Mouse (Mus musculus): Measurements from ENCODE around the gene Etv6. TPM values are rescaled to one million over a fixed set of nuclear protein-coding genes. Genes with fewer than 3 reads are reported as not detected.

The Etv6 gene
- polyA plus RNA-seq, 1 experiment from 2014 or later = 16.5 TPM

- Histone ChIP-seq H3K27me3 (replicated peaks; ENCODE audit: control insufficient read depth, insufficient read depth, low read length) (no peaks in the 10 kb centered on the region), H3K9me3 (ENCODE audit: control insufficient read depth, low read length) (no peaks in the 10 kb centered on the region), H3K4me3 (ENCODE audit: low read depth, low read length) (peak overlapping the region; percentile 91; the same call in 1 of the 2 replicates), H3K36me3 (ENCODE audit: control insufficient read depth, insufficient read depth, low read length) (no peaks in the 10 kb centered on the region), H3K27ac (ENCODE audit: low read depth) (no peak overlapping the region), H3K4me2 (ENCODE audit: low read length) (peak overlapping the region; percentile 80), H3K4me1 (replicated peaks; ENCODE audit: control insufficient read depth, insufficient read depth, low read length) (peaks cover 61% of the 10 kb centered on the region), H3K9ac (ENCODE audit: low read length) (no peak overlapping the region)
- DNase-seq (ENCODE audit: low spot score) = no peak
- ATAC-seq (replicated peaks; ENCODE audit: low FRiP score, low TSS enrichment, low read depth) = no peak
- WGBS = 12% methylated on average over 6 of the region's 6 CpGs
Observed at GRCm38 (mm10) chr6:134038881-134039280, 3.4 kb downstream of the Etv6 start.

DNA sequence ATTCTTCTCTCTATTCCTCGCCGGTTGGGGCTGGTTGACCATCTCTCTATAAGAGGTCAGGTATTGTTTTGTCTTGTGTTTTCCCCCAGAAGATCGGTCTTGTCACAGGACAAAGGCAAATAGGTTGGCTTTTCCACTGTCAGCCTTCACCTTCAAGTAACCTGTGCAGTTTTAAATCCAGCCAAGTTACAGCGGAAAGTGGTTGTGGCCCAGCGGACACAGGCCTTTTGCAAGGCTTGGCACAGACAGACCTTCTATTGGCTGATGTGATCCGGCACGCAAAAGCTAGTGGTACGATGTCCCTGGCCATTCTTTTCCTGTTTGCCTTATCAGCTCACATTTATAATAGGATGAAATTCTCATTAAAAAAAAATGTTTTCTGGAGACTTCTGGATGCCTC, 3.9 kb downstream of the Etv6 start:
- peak overlapping the region; percentile 80 for H3K4me2 ChIP-seq (ENCODE audit: low read length)
- no peak for DNase-seq (ENCODE audit: low spot score)
- H3K9ac ChIP-seq (ENCODE audit: low read length) = no peak overlapping the region
- H3K27ac ChIP-seq (ENCODE audit: low read depth) = no peak overlapping the region
- H3K27me3 ChIP-seq (replicated peaks; ENCODE audit: control insufficient read depth, insufficient read depth, low read length) = no peaks in the 10 kb centered on the region
- no peak overlapping the region for H3K4me3 ChIP-seq (ENCODE audit: low read depth, low read length)
- no peaks in the 10 kb centered on the region for H3K36me3 ChIP-seq (ENCODE audit: control insufficient read depth, insufficient read depth, low read length)
- peaks cover 64% of the 10 kb centered on the region for H3K4me1 ChIP-seq (replicated peaks; ENCODE audit: control insufficient read depth, insufficient read depth, low read length)
- no peak for ATAC-seq (replicated peaks; ENCODE audit: low FRiP score, low TSS enrichment, low read depth)
- H3K9me3 ChIP-seq (ENCODE audit: control insufficient read depth, low read length) = no peaks in the 10 kb centered on the region
- WGBS = 66% methylated on average over 8 of the region's 8 CpGs

DNA sequence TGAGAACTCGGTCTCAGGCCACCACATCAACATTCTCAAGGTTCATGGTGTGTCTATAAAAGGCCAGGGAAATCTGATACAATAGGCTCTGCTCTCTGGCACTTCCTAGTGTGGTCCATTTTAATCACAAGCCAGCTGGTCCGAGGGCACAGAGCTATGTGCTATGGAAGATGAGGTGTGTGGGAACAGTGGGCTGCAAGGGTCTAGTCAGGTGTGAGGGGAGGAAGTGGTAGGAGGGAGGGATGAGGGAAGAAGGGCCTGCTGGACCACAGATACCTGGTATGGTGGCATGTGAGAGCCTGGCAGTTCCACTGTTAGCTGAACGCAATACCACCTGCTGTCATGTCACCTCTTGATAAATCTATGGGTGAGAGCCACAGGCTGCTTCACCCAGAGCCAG, 4.8 kb downstream of the Etv6 start:
- Histone ChIP-seq H3K27ac (ENCODE audit: low read depth) (no peak overlapping the region), H3K4me1 (replicated peaks; ENCODE audit: control insufficient read depth, insufficient read depth, low read length) (peaks cover 67% of the 10 kb centered on the region), H3K9me3 (ENCODE audit: control insufficient read depth, low read length) (no peaks in the 10 kb centered on the region), H3K4me2 (ENCODE audit: low read length) (no peak overlapping the region), H3K36me3 (ENCODE audit: control insufficient read depth, insufficient read depth, low read length) (no peaks in the 10 kb centered on the region), H3K4me3 (ENCODE audit: low read depth, low read length) (no peak overlapping the region), H3K9ac (ENCODE audit: low read length) (no peak overlapping the region), H3K27me3 (replicated peaks; ENCODE audit: control insufficient read depth, insufficient read depth, low read length) (no peaks in the 10 kb centered on the region)
- ATAC-seq (replicated peaks; ENCODE audit: low FRiP score, low TSS enrichment, low read depth) = no peak
- 58% methylated on average over 3 of the region's 3 CpGs for WGBS
- DNase-seq (ENCODE audit: low spot score) = no peak

- Histone ChIP-seq H3K9ac (ENCODE audit: low read length) (no peak overlapping the region), H3K9me3 (ENCODE audit: control insufficient read depth, low read length) (no peaks in the 10 kb centered on the region), H3K4me2 (ENCODE audit: low read length) (no peak overlapping the region), H3K36me3 (ENCODE audit: control insufficient read depth, insufficient read depth, low read length) (no peaks in the 10 kb centered on the region), H3K27me3 (replicated peaks; ENCODE audit: control insufficient read depth, insufficient read depth, low read length) (no peaks in the 10 kb centered on the region), H3K4me3 (ENCODE audit: low read depth, low read length) (no peak overlapping the region), H3K4me1 (replicated peaks; ENCODE audit: control insufficient read depth, insufficient read depth, low read length) (peaks cover 71% of the 10 kb centered on the region), H3K27ac (ENCODE audit: low read depth) (no peak overlapping the region)
- ATAC-seq (replicated peaks; ENCODE audit: low FRiP score, low TSS enrichment, low read depth) (no peak), DNase-seq (ENCODE audit: low spot score) (no peak)
- 58% methylated on average over 7 of the region's 7 CpGs for WGBS
Observed at GRCm38 (mm10) chr6:134041286-134041685, 5.8 kb downstream of the Etv6 start.

DNA sequence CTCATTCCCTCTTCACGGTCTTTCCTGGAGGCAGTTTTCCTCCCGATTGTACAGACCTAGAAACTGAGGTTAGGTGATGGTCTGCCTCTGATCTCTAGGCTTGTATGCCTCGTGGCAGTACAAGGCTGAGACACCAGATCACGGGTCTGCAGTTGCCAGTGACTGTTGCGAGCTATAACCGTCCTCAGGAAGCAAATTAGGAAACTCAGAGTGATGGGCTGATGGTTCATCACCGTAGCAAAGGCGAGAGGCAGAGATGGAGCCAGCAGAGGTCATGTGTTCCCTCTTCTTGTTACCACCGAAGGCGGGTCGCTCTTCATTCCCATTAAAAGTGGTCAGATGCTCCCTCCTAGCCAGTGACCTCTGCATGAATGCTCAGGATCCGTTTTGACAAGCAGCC, 6.4 kb downstream of the Etv6 start:
- H3K4me3 ChIP-seq (ENCODE audit: low read depth, low read length) = no peak overlapping the region
- H3K4me2 ChIP-seq (ENCODE audit: low read length) = no peak overlapping the region
- H3K9me3 ChIP-seq (ENCODE audit: control insufficient read depth, low read length) = no peaks in the 10 kb centered on the region
- 36% methylated on average over 12 of the region's 12 CpGs for WGBS
- H3K27ac ChIP-seq (ENCODE audit: low read depth) = no peak overlapping the region
- H3K36me3 ChIP-seq (ENCODE audit: control insufficient read depth, insufficient read depth, low read length) = no peaks in the 10 kb centered on the region
- H3K27me3 ChIP-seq (replicated peaks; ENCODE audit: control insufficient read depth, insufficient read depth, low read length) = no peaks in the 10 kb centered on the region
- ATAC-seq (replicated peaks; ENCODE audit: low FRiP score, low TSS enrichment, low read depth) (no peak), DNase-seq (ENCODE audit: low spot score) (no peak)
- H3K9ac ChIP-seq (ENCODE audit: low read length) = no peak overlapping the region
- H3K4me1 ChIP-seq (replicated peaks; ENCODE audit: control insufficient read depth, insufficient read depth, low read length) = peaks cover 72% of the 10 kb centered on the region

GRCm38 (mm10) chr6:134043545-134043944, 8.0 kb downstream of the Etv6 start:
- Histone ChIP-seq H3K9me3 (ENCODE audit: control insufficient read depth, low read length) (no peaks in the 10 kb centered on the region), H3K4me1 (replicated peaks; ENCODE audit: control insufficient read depth, insufficient read depth, low read length) (peaks cover 59% of the 10 kb centered on the region), H3K27ac (ENCODE audit: low read depth) (peak overlapping the region; percentile 33; the same call in 1 of the 2 replicates), H3K4me2 (ENCODE audit: low read length) (peak overlapping the region; percentile 25), H3K9ac (ENCODE audit: low read length) (no peak overlapping the region), H3K4me3 (ENCODE audit: low read depth, low read length) (no peak overlapping the region), H3K36me3 (ENCODE audit: control insufficient read depth, insufficient read depth, low read length) (no peaks in the 10 kb centered on the region; the same call in 1 of the 2 replicates), H3K27me3 (replicated peaks; ENCODE audit: control insufficient read depth, insufficient read depth, low read length) (no peaks in the 10 kb centered on the region)
- DNase-seq (ENCODE audit: low spot score) (no peak), ATAC-seq (replicated peaks; ENCODE audit: low FRiP score, low TSS enrichment, low read depth) (no peak)
- 11% methylated on average over 7 of the region's 7 CpGs for WGBS

DNA sequence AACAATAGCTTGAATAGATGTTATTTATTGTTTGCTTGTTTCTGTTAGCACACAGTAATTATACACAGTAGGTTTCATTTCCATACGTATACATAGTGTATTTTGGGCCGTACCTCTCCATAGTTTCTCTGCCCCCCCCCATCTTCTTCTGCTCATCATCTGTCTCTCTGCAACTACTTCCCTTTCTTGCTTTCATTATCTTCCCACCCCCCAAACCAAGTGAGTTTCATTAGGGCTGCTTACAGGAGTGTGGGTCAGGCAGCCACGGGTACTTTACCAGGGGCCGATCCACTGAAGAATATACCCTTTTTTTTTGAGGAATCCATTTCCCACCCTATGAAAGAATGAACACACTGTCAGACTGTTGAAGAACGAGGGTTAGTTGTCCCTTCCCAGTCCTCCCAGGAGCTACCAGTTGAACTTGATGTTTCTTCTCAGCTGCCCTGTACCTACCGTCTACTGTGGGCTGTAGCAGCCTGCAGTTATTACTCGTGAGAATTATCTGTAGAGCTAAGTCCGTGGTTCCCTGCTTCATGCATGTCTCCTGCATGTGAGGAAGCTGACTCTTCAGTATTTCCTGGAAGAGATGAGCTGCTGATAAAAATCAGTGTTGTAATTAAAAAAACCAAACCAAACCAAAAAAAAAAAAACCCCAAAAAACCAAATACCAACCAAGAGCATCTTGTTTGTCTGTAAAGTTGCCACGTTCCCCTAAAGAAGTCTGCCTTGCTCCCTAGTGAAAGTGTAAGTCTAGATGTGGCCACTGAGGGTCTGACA, 9.8 kb downstream of the Etv6 start:
- no peaks in the 10 kb centered on the region for H3K27me3 ChIP-seq (replicated peaks; ENCODE audit: control insufficient read depth, insufficient read depth, low read length)
- ATAC-seq (replicated peaks; ENCODE audit: low FRiP score, low TSS enrichment, low read depth) (no peak), DNase-seq (ENCODE audit: low spot score) (no peak)
- H3K9ac ChIP-seq (ENCODE audit: low read length) = no peak overlapping the region
- H3K36me3 ChIP-seq (ENCODE audit: control insufficient read depth, insufficient read depth, low read length) = no peaks in the 10 kb centered on the region; the same call in 1 of the 2 replicates
- H3K4me1 ChIP-seq (replicated peaks; ENCODE audit: control insufficient read depth, insufficient read depth, low read length) = peaks cover 47% of the 10 kb centered on the region
- no peak overlapping the region for H3K27ac ChIP-seq (ENCODE audit: low read depth)
- no peaks in the 10 kb centered on the region for H3K9me3 ChIP-seq (ENCODE audit: control insufficient read depth, low read length)
- no peak overlapping the region for H3K4me3 ChIP-seq (ENCODE audit: low read depth, low read length)
- WGBS = 75% methylated on average over 9 of the region's 9 CpGs
- H3K4me2 ChIP-seq (ENCODE audit: low read length) = no peak overlapping the region

GRCm38 (mm10) chr6:134046136-134046535, 10.6 kb downstream of the Etv6 start:
- no peaks in the 10 kb centered on the region for H3K9me3 ChIP-seq (ENCODE audit: control insufficient read depth, low read length)
- H3K27me3 ChIP-seq (replicated peaks; ENCODE audit: control insufficient read depth, insufficient read depth, low read length) = no peaks in the 10 kb centered on the region
- H3K4me1 ChIP-seq (replicated peaks; ENCODE audit: control insufficient read depth, insufficient read depth, low read length) = peaks cover 39% of the 10 kb centered on the region
- no peaks in the 10 kb centered on the region; the same call in 1 of the 2 replicates for H3K36me3 ChIP-seq (ENCODE audit: control insufficient read depth, insufficient read depth, low read length)
- ATAC-seq (replicated peaks; ENCODE audit: low FRiP score, low TSS enrichment, low read depth) (no peak), DNase-seq (ENCODE audit: low spot score) (no peak)
- 35% methylated on average over 5 of the region's 5 CpGs for WGBS
- H3K27ac ChIP-seq (ENCODE audit: low read depth) = no peak overlapping the region
- H3K9ac ChIP-seq (ENCODE audit: low read length) = no peak overlapping the region
- no peak overlapping the region for H3K4me2 ChIP-seq (ENCODE audit: low read length)
- H3K4me3 ChIP-seq (ENCODE audit: low read depth, low read length) = no peak overlapping the region

GRCm38 (mm10) chr6:134047249-134047648, 11.7 kb downstream of the Etv6 start:
- Histone ChIP-seq H3K4me2 (ENCODE audit: low read length) (no peak overlapping the region), H3K4me3 (ENCODE audit: low read depth, low read length) (no peak overlapping the region), H3K27ac (ENCODE audit: low read depth) (0 out of 2 replicates have a peak overlapping the region, but pooled peaks have one; percentile 43), H3K27me3 (replicated peaks; ENCODE audit: control insufficient read depth, insufficient read depth, low read length) (no peaks in the 10 kb centered on the region), H3K9ac (ENCODE audit: low read length) (no peak overlapping the region), H3K4me1 (replicated peaks; ENCODE audit: control insufficient read depth, insufficient read depth, low read length) (peaks cover 29% of the 10 kb centered on the region), H3K9me3 (ENCODE audit: control insufficient read depth, low read length) (no peaks in the 10 kb centered on the region), H3K36me3 (ENCODE audit: control insufficient read depth, insufficient read depth, low read length) (no peaks in the 10 kb centered on the region; the same call in 1 of the 2 replicates)
- no peak for ATAC-seq (replicated peaks; ENCODE audit: low FRiP score, low TSS enrichment, low read depth)
- WGBS = 65% methylated on average over 5 of the region's 5 CpGs
- DNase-seq (ENCODE audit: low spot score) = no peak

All from intestine, embryonic 14.5 days (tissue).